Mouse (Mus musculus) kidney, postnatal 36 days (tissue): ENCODE measurements at regions not wholly inside any gene's neighbourhood (a gene's known extent, or its start where the extent isn't known, plus 50 kb on each side); places are given as distances from the start of the nearest gene placed in this dataset.

Experiments
- DNase-seq, 2 experiments: peaks; one replicate each; pipeline ENCODE4 v3.0.0; 2021 to 2022; ENCODE audit warnings: mixed read lengths in 2 of 2

DNA sequence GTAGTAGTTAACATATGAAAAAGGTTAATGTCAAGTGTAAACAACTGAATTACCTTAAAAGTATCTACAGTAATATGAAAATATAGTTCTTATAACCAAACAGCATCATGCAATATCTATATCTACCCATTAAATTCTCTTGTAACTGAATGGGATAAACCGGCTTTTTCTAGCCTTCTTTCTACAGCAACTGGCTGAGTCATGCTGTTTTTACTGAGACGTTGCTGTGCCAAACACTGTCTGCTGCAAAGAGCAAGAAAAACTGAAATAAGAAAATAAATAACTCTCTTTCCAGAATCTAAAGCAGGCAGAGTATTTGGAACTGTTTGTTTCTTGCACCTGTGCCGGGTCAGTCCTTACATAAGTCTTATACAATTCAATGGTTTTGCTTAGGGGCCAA lies 74.0 kb downstream of the Nxf2 start:
- DNase-seq: no peak

DNA sequence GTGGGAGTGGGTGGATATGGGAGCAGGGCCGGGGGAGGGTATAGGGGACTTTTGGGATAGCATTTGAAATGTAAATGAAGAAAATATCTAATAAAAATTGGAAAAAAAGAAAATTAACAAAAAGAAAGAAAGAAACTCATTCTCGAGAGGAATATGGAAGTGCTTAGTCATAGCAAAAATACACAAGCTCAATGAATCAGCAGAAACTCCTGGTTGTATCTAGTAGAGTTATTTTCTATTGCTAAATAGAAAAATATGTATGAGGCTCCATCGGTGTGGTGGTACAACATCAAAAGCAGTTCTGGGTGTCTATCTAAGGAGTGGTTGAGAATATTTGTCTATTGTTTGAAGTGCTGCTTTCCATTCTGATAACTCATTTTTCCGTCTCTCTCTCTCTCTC lies 74.9 kb downstream of the Nxf2 start:
- DNase-seq: no peak

- no peak for DNase-seq
Observed at GRCm38 (mm10) chrX:134882334-134882733, 73.3 kb upstream of the Armcx2 start.

DNA sequence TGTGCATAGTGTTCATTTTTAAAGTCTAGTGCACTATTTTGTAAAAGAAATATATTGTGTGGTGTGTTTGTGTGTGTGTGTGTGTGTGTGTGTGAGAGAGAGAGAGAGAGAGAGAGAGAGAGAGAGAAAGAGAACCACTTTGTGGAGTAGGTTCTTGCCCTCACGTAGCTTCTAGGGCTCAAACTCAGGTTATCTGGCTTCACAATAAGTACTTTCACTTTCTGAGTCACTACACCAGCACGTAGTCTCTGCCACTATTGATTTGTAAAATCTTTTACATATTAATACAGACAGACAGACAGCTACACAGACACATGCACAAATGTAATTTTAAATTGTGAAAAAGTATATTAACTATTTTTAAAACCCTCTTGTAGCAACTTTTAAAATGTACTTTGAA lies 70.9 kb upstream of the Armcx2 start:
- no peak for DNase-seq

DNA sequence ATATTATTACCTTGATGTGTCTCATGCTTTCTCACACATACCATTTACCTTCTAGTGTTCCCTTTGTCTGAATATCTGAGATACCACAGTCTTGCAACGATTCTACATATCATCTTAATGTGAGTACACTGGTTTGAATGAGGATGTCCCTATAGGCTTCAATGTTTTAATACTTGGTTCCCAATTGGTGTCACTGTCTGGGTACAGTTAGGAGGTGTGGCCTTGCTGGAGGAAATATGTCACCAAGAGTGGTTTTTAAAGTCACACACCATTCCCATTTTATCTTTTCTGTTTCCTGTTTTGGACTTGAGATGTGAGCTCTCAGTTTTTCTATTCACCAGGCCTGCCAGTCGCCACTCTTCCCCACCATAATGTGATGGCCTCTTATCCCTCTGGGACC lies 69.8 kb upstream of the Armcx2 start:
- no peak for DNase-seq

DNA sequence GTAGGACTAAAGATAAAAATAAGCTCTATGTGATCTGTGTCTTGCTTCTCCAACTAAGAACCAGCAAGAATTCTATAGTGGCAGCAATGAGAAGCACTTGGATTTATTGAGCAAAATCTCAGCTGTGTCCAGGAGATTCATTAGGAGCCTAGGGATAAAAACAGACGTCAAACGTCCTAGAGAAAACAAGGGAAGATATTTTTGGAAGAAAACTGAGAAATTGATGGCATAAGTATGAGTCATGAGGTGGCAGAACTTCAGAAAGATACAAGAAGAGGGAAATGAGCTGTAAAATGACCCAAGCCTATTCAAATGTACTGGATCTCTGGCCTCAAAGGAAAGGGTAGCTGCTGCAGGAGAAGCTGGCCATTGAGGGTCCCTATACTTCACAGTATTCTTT lies 65.7 kb upstream of the Armcx2 start:
- no peak for DNase-seq

DNA sequence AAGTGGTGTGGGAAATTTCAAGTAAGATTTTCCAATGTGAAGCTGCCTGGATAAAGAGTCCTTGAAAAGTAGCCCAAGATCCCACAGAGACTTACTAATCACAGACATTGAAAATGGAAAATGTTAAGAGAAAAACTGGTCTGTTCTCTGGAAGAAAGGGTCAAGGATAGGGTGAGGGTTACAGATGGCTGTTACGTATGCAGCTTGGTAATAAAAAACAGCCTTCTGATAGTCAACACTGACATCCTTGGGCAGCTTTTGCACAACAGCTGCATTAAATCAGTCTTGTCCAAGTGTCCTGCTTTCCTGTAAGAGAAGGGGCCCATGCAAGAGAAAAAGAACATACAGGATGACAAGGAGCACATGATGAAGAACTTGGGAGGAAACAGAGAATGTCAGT lies 64.6 kb upstream of the Armcx2 start:
- DNase-seq: peak in 1 of 2 experiments; percentile 2

DNA sequence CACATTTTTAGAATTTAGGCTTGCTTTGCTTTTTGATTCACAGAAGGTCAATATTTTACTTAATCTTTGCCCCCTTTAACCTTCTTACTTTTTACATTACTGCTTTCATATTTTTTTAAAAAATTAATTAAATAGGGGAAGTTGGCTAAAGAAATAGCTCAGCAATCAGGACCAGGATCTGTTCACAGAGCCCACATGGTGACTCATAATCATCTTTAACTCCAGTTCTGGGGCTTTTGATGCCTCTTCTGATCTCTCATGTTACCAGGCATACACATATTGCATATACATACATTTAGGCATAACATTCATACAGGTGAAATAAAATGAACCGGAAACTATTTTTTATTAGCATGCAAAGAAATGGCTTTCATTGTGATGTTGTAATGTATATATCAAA lies 52.6 kb upstream of the Armcx2 start:
- no peak for DNase-seq
